Mouse (Mus musculus) brain, embryonic 14.5 days (tissue): ENCODE results near the gene Zfp968. TPM values are rescaled to one million over a fixed set of nuclear protein-coding genes. Genes with fewer than 3 reads are reported as not detected.
"Not testable (repeated sequence)": the region's sequence is repeated elsewhere in the genome, so short reads cannot be mapped to it uniquely, and the experiment has no call there.

Experiments
- DNase-seq: peaks from one replicate; pipeline ENCODE4 v3.0.0-alpha.2; 2011; ENCODE audit warnings: low read depth
- polyA plus RNA-seq: library from polyadenylated mRNA; depleted of rRNA; stranded (reverse); fragments of >200 nt; gene quantifications from 2 replicates; pipeline ENCODE4 v1.2.3, GENCODE M21; 2012; rRNA removed

Gene Zfp968
- 2.5 and 3.5 TPM in 2 replicates for polyA plus RNA-seq

DNA sequence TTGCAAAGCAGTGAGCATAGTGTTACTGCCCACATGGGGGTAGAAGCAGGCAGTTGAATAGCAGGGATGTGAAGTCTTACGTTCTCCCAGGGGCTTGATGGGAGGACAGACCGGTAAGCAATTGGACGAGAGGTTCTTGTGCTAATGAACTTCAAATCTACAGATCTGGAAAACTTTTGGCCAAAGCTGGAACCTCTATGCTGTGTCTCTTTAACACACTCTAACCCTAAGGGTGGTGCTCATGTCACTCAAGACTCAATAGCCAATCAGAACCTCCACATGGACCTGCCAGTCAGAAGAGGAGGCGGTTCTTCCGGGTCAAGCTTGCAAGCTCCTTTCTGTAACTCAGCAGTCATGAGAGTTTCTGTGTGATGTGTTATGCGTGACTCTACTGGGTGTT, at the start of gene Zfp968:
TSS of gene Zfp968 (plus strand) at position 301 of the 400 bp plus-strand sequence.
- not testable (repeated sequence) for DNase-seq

DNA sequence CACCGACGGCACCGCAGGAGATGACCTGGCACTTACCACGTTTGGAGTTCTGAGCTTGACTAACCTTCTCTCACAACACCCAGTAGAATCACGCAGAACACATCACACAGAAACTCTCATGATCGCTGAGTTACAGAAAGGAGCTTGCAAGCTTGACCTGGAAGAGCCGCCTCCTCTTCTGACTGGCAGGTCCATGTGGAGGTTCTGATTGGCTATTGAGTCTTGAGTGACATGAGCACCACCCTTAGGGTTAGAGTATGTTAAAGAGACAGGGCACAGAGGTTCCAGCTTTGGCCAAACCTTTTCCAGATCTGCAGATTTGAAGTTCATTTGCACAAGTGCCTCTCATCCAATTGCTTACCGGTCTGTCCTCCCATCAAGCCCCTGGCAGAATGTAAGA, 34.1 kb upstream of the Zfp968 start, which contains the start of gene Gm4631:
TSS of gene Gm4631 (minus strand) at position 101 of the 400 bp plus-strand sequence.
- not testable (repeated sequence) for DNase-seq

Other genes with a start within 250 kb of the Zfp968 start
- 6.5 and 8.1 TPM in 2 replicates for gene Gm14399, start 230.4 kb upstream of the Zfp968 start, polyA plus RNA-seq
- 1.2 and 1.9 TPM in 2 replicates for gene Gm14443, start 196.6 kb upstream of the Zfp968 start, polyA plus RNA-seq
- gene Gm14391, start 165.5 kb upstream of the Zfp968 start, polyA plus RNA-seq: 12.4 and 14.3 TPM in 2 replicates
- not detected in 2 replicates for gene Gm14440, start 97.3 kb upstream of the Zfp968 start, polyA plus RNA-seq
- gene Gm4631, start 34.2 kb upstream of the Zfp968 start, polyA plus RNA-seq: 10.8 and 12.8 TPM in 2 replicates
- gene Gm4724, start 63.4 kb downstream of the Zfp968 start, polyA plus RNA-seq: 8.7 and 9.4 TPM in 2 replicates
- 3.1 and 3.7 TPM in 2 replicates for gene Zfp965, start 97.5 kb downstream of the Zfp968 start, polyA plus RNA-seq